Mouse (Mus musculus) stomach, embryonic 14.5 days (tissue): Measurements from ENCODE around the gene Ralgapa2. TPM values are rescaled to one million over a fixed set of nuclear protein-coding genes. Genes with fewer than 3 reads are reported as not detected.
A peak's percentile ranks its signal among the peaks of the same experiment; 100 is the strongest.

Source experiments
- ATAC-seq: fragments of 200-750 bp; cut with Nextera tagmentation; 2 replicates; pipeline ENCODE4 v1.8.0; 2017; ENCODE audit warnings: low read depth, moderate TSS enrichment; ENCODE audit not compliant: insufficient number of reproducible peaks, insufficient read depth, low FRiP score
- H3K27ac ChIP-seq: fragments of 300-500 bp; sonication (generic); 2 replicates; pipeline ENCODE4 v1.5.1; 2014; ENCODE audit warnings: mild to moderate bottlenecking, low read length, moderate library complexity, mixed read lengths
- H3K27me3 ChIP-seq: fragments of 300-500 bp; sonication (generic); 2 replicates; pipeline ENCODE4 v1.6.1; 2014; ENCODE audit warnings: low read length, control low read depth, mixed read lengths; ENCODE audit not compliant: control insufficient read depth, insufficient read depth
- H3K36me3 ChIP-seq: fragments of 300-500 bp; sonication (generic); 2 replicates; pipeline ENCODE4 v1.6.1; 2014; ENCODE audit warnings: mild to moderate bottlenecking, control low read depth, low read length, moderate library complexity, mixed read lengths; ENCODE audit not compliant: control insufficient read depth, insufficient read depth
- H3K4me1 ChIP-seq: fragments of 300-500 bp; sonication (generic); 2 replicates; pipeline ENCODE4 v1.6.1; 2014; ENCODE audit warnings: low read length, control low read depth, mixed read lengths; ENCODE audit not compliant: control insufficient read depth, insufficient read depth
- H3K4me2 ChIP-seq: fragments of 300-500 bp; sonication (generic); replicated peaks from 2 replicates; pipeline ENCODE4 v1.6.1; 2014; ENCODE audit warnings: low read depth, low read length, control low read depth
- H3K4me3 ChIP-seq: fragments of 300-500 bp; sonication (generic); 2 replicates; pipeline ENCODE4 v1.5.1; 2014; ENCODE audit warnings: low read depth, low read length, control low read depth
- H3K9ac ChIP-seq: fragments of 300-500 bp; sonication (generic); replicated peaks from 2 replicates; pipeline ENCODE4 v1.6.1; 2014; ENCODE audit warnings: low read depth, mild to moderate bottlenecking, control low read depth, low read length, moderate library complexity, mixed read lengths
- H3K9me3 ChIP-seq: fragments of 300-500 bp; sonication (generic); 2 replicates; pipeline ENCODE4 v1.6.1; 2016; ENCODE audit warnings: low read depth, low read length, control low read depth; ENCODE audit not compliant: control insufficient read depth
- WGBS: fragments of 180-500 bp; shearing (Covaris S2); extraction: QIAGEN DNeasy Blood & Tissue Kit; methylation state at CpG from one replicate; pipeline ENCODE4 v1.1.7; 2014; 5-methylcytosine and 5-hydroxymethylcytosine counted together
- polyA plus RNA-seq: library from polyadenylated mRNA; unstranded; fragments of >200 nt; fragmentation: Nextera tagmentation; extraction: Ambion mirVana; gene quantifications from 2 replicates; pipeline ENCODE4 v1.2.1, GENCODE M21; 2014

Gene Ralgapa2
- polyA plus RNA-seq, 1 experiment from 2014 or later = 13.8 TPM

- WGBS = 72% methylated on average over 2 of the region's 2 CpGs
Observed at GRCm38 (mm10) chr2:146387211-146387610, 124.9 kb downstream of the Ralgapa2 start.

GRCm38 (mm10) chr2:146384582-146384981 is 127.6 kb downstream of the Ralgapa2 start:
- Histone ChIP-seq H3K4me1 (no peaks in the 10 kb centered on the region), H3K4me2 (no peak overlapping the region), H3K4me3 (no peak overlapping the region), H3K27ac (no peak overlapping the region), H3K27me3 (no peaks in the 10 kb centered on the region), H3K9ac (no peak overlapping the region), H3K36me3 (no peaks in the 10 kb centered on the region), H3K9me3 (no peaks in the 10 kb centered on the region)
- ATAC-seq = no peak
- 29% methylated on average over 1 of the region's 1 CpGs for WGBS

More at GRCm38 (mm10) chr2:146387211-146387610, 124.9 kb downstream of the Ralgapa2 start:
- Histone ChIP-seq H3K9me3 (no peaks in the 10 kb centered on the region), H3K27ac (no peak overlapping the region), H3K4me2 (no peak overlapping the region), H3K27me3 (no peaks in the 10 kb centered on the region), H3K4me1 (no peaks in the 10 kb centered on the region), H3K36me3 (no peaks in the 10 kb centered on the region), H3K4me3 (no peak overlapping the region), H3K9ac (no peak overlapping the region)
- ATAC-seq = no peak

- Histone ChIP-seq H3K27ac (no peak overlapping the region), H3K4me2 (no peak overlapping the region), H3K4me1 (no peaks in the 10 kb centered on the region), H3K27me3 (no peaks in the 10 kb centered on the region), H3K9ac (no peak overlapping the region), H3K36me3 (no peaks in the 10 kb centered on the region), H3K4me3 (no peak overlapping the region), H3K9me3 (no peaks in the 10 kb centered on the region)
- no peak for ATAC-seq
- 47% methylated on average over 5 of the region's 5 CpGs for WGBS
Observed at GRCm38 (mm10) chr2:146376293-146376692, 135.9 kb downstream of the Ralgapa2 start.

DNA sequence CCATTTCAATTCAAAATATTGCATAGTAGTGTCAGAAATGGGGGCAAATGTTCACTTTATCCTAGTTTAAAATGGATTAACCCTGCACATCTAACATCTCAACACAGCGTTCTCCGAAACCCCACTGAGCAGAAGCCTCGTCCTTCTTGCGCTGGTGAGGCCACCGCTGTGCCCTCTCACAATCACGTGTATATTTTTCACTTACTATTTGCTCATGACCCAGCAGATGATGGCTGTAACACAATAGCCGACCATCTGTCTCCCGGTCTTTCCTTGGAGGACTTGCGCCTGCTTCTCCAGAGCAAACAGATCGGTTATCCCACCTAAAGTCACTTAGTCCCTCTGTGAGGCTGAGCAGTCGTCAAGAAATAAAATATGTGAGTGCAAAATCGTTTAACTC is 146.0 kb downstream of the Ralgapa2 start:
- WGBS = 20% methylated on average over 12 of the region's 12 CpGs
- Histone ChIP-seq H3K27me3 (no peaks in the 10 kb centered on the region), H3K4me2 (no peak overlapping the region), H3K36me3 (no peaks in the 10 kb centered on the region), H3K4me1 (peaks cover 8% of the 10 kb centered on the region; the same call in 1 of the 2 replicates), H3K27ac (0 out of 2 replicates have a peak overlapping the region, but pooled peaks have one; percentile 34), H3K9ac (no peak overlapping the region), H3K9me3 (no peaks in the 10 kb centered on the region), H3K4me3 (no peak overlapping the region)
- ATAC-seq = no peak

GRCm38 (mm10) chr2:146365368-146365983 is 146.7 kb downstream of the Ralgapa2 start:
- WGBS = 15% methylated on average over 11 of the region's 11 CpGs
- no peak overlapping the region for H3K27ac ChIP-seq
- no peaks in the 10 kb centered on the region for H3K27me3 ChIP-seq
- H3K4me2 ChIP-seq = no peak overlapping the region
- H3K36me3 ChIP-seq = no peaks in the 10 kb centered on the region
- H3K9me3 ChIP-seq = no peaks in the 10 kb centered on the region
- no peak overlapping the region for H3K9ac ChIP-seq
- peak; percentile 59 for ATAC-seq
- no peak overlapping the region for H3K4me3 ChIP-seq
- H3K4me1 ChIP-seq = peaks cover 8% of the 10 kb centered on the region; the same call in 1 of the 2 replicates

- Histone ChIP-seq H3K4me2 (no peak overlapping the region), H3K9me3 (no peaks in the 10 kb centered on the region), H3K4me3 (no peak overlapping the region), H3K36me3 (no peaks in the 10 kb centered on the region), H3K27ac (peak overlapping the region; percentile 63), H3K9ac (no peak overlapping the region), H3K4me1 (peaks cover 8% of the 10 kb centered on the region; the same call in 1 of the 2 replicates), H3K27me3 (no peaks in the 10 kb centered on the region)
- WGBS = 62% methylated on average over 2 of the region's 2 CpGs
- ATAC-seq = no peak
Observed at GRCm38 (mm10) chr2:146363483-146363882, 148.7 kb downstream of the Ralgapa2 start.

DNA sequence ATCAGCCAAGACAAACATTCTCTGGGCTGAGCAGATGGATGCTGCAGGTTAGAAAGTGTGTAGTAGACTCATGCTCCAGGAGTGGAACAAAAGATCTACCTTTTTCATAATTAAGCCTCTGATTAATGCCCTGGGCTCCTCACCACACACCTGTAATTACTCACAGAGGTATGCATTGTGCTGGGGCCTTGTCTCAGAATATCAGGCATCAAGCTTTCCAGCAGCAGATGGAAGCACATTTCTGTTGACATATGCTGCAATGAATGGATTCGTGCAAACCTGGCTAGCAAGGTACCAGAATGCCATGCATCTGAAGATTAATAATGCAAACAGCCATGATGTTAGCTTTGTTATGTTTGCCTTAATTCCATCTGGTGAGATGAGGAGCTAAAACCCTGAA is 149.2 kb downstream of the Ralgapa2 start:
- no peak overlapping the region for H3K27ac ChIP-seq
- no peak overlapping the region for H3K4me3 ChIP-seq
- no peaks in the 10 kb centered on the region for H3K9me3 ChIP-seq
- H3K9ac ChIP-seq = no peak overlapping the region
- WGBS = 39% methylated on average over 1 of the region's 1 CpGs
- ATAC-seq = peak; percentile 69; the same call in 1 of the 2 replicates
- H3K4me1 ChIP-seq = peaks cover 8% of the 10 kb centered on the region; the same call in 1 of the 2 replicates
- no peaks in the 10 kb centered on the region for H3K27me3 ChIP-seq
- no peak overlapping the region for H3K4me2 ChIP-seq
- no peaks in the 10 kb centered on the region for H3K36me3 ChIP-seq

GRCm38 (mm10) chr2:146361969-146362368 is 150.2 kb downstream of the Ralgapa2 start:
- Histone ChIP-seq H3K27me3 (no peaks in the 10 kb centered on the region), H3K9me3 (no peaks in the 10 kb centered on the region), H3K27ac (no peak overlapping the region), H3K36me3 (no peaks in the 10 kb centered on the region), H3K4me2 (no peak overlapping the region), H3K4me1 (peaks cover 8% of the 10 kb centered on the region; the same call in 1 of the 2 replicates), H3K4me3 (no peak overlapping the region), H3K9ac (no peak overlapping the region)
- WGBS = 73% methylated on average over 4 of the region's 4 CpGs
- no peak for ATAC-seq

DNA sequence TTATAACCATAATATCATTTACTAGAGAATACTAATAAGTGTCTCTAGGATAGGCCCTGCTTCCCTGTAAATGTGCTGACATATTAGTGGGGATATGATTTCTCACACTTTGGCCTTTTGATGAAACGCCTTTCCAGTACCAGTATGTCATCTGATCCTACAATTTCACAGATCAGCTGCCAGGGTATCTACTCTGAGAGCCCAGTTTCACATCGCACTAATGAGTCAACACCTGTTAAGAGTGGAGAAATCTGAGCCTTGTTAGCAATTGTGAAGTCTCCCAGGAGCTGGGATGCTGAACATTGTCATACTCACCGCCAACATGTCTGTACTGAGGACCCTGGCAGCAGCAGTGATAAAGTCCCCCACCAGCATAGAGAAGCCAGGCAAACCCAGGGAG is 151.1 kb downstream of the Ralgapa2 start:
- Histone ChIP-seq H3K9me3 (no peaks in the 10 kb centered on the region), H3K4me1 (peaks cover 8% of the 10 kb centered on the region; the same call in 1 of the 2 replicates), H3K27ac (no peak overlapping the region), H3K4me3 (no peak overlapping the region), H3K27me3 (no peaks in the 10 kb centered on the region), H3K36me3 (no peaks in the 10 kb centered on the region), H3K4me2 (no peak overlapping the region), H3K9ac (no peak overlapping the region)
- no peak for ATAC-seq
- WGBS = 81% methylated on average over 3 of the region's 3 CpGs
